Mouse (Mus musculus) lung, adult 2 months (tissue): ENCODE data around the gene Nrxn3. TPM values are rescaled to one million over a fixed set of nuclear protein-coding genes. Genes with fewer than 3 reads are reported as not detected.

Experiments used
- DNase-seq: peaks from one replicate; pipeline ENCODE4 v3.0.0; 2022
- H3K4me1 ChIP-seq: fragments of 200-500 bp; 2 replicates; pipeline ENCODE4 v1.6.1; 2011; ENCODE audit warnings: low read length; ENCODE audit not compliant: control insufficient read depth, insufficient read depth
- H3K4me3 ChIP-seq: fragments of 200-500 bp; replicated peaks from 2 replicates; pipeline ENCODE3; 2011; ENCODE audit warnings: low read depth, mild to moderate bottlenecking, control low read depth, low read length; ENCODE audit errors: extremely low read depth
- CTCF ChIP-seq: fragments of 200-500 bp; IDR thresholded peaks from 2 replicates; pipeline ENCODE4 v1.5.1; 2011; ENCODE audit warnings: mild to moderate bottlenecking, low read length, control low read depth; ENCODE audit not compliant: insufficient read depth
- POLR2A ChIP-seq: fragments of 200-500 bp; IDR thresholded peaks from 2 replicates; pipeline ENCODE4 v1.6.1; 2011; ENCODE audit warnings: low read depth, mild to moderate bottlenecking, control low read depth, low read length, borderline replicate concordance; ENCODE audit errors: extremely low read depth
- WGBS: fragments of 180-500 bp; shearing (Covaris S2); methylation state at CpG from one replicate; pipeline ENCODE4 v1.1.7; 2018; 5-methylcytosine and 5-hydroxymethylcytosine counted together
- polyA plus RNA-seq: library from polyadenylated mRNA; depleted of rRNA; stranded (reverse); fragments of >200 nt; gene quantifications from 2 replicates; pipeline ENCODE4 v1.2.3, GENCODE M21; 2012

Gene Nrxn3
- polyA plus RNA-seq, 1 experiment: 0.30 TPM

DNA sequence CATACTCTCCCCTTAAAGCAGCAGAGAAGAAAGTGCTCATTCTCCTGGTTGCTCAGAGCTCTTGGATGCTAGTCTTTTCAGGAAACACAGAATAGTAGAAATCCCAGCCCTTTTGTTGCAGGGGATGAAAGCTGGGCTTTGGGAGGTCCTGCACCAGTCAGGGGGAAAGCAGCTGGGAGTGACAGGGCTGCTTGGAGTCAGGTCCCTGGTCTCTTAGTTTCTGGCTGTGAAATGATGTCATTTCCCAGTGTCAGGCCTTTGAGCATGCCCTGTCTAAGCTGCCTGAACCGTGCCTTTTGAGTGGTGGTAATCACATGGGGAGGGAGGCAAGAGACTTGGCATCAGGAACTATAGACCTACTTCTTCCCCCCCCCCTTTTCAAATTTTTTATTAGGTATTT, 12.4 kb downstream of the Nrxn3 start:
- Histone ChIP-seq H3K4me3 (no peak overlapping the region), H3K4me1 (no peaks in the 10 kb centered on the region)
- DNase-seq: no peak
- 42% methylated on average over 1 of the region's 1 CpGs for WGBS
- TF ChIP-seq CTCF (no peak), POLR2A (no peak)

DNA sequence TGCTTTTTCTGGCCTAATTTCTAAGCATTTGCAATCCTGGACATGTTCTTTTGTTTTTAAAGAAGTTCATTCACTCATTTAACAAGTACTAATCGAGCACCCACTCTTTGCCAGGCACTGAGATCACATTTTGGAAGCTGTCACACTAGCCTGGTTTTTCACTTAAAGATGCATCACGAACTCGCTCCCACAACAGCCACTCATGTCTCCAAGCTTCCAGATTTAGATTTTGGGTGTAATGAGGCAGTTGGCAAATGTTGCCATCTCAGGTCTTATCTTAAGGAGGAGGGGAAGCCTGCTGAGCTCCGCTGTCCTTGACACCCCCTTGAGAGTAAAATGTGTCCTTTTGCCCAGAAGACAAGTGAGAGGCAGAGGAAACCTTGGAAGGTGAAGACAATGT, 14.4 kb downstream of the Nrxn3 start:
- Histone ChIP-seq H3K4me3 (no peak overlapping the region), H3K4me1 (no peaks in the 10 kb centered on the region)
- TF ChIP-seq POLR2A (no peak), CTCF (no peak)
- WGBS: 56% methylated on average over 4 of the region's 4 CpGs
- no peak for DNase-seq

DNA sequence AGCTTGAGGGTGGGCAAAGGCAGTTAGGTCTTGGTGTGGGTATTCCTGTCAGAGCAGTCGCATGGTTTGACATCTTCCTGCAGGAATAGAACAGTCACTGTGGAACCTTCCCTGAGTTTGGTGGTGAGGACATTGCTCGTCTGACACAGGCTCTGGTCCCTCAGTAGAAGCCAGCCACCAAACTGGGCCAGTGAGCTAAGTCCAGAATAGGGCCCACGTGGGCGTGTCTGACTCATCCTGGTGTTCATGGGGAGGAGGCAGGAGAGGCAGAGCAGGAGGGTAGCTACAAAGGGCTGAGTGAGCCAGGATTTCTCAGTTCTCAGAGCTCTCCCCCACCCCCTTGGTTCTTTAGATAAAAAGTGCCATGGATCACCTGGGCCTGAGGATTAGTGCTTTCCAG, 15.9 kb downstream of the Nrxn3 start:
- Histone ChIP-seq H3K4me1 (no peaks in the 10 kb centered on the region), H3K4me3 (no peak overlapping the region)
- WGBS: 55% methylated on average over 4 of the region's 4 CpGs
- DNase-seq: no peak
- TF ChIP-seq POLR2A: no peak
- TF ChIP-seq CTCF: no peak

DNA sequence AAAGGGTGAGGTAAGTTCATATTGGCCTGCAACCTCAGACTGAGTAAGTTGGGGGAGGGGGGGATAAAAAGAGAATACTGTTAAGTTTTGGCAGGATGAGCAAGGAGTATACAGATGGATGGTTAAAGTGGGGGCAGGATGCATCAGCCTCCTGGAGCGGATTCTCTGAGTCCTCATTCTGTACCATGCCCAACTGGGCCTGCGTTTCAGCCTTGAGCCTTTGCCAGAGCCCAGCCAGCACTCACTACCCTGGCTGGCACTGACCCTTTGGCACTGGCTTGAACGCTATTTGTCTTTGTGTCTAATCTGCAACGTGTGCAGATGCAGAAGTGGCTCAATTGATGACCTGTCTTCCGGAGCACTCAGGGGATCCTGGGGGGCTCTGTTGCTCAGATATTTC, 24.1 kb downstream of the Nrxn3 start:
- 55% methylated on average over 5 of the region's 5 CpGs for WGBS
- Histone ChIP-seq H3K4me3 (no peak overlapping the region), H3K4me1 (no peaks in the 10 kb centered on the region)
- TF ChIP-seq CTCF: no peak
- TF ChIP-seq POLR2A: no peak
- DNase-seq: no peak

DNA sequence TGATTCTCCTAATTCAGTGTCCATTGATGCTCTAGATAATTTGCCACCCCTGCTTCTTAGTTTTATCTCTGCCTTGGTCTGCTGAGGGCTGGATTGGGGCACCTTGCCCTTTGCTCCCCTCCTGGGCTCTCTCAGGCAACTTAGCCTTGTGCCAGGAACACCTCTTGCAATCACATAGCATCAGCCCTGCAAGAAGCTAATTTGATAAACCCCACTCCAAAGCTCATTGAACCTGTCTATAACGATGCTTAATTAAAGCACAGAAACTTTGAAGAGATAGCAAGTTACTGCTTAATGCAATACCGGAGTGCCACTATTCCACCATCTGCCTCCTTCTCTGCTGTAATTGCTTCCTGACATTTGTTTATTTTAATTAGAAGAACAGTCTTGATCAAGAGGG, 42.1 kb downstream of the Nrxn3 start:
- DNase-seq: no peak
- Histone ChIP-seq H3K4me1 (no peaks in the 10 kb centered on the region), H3K4me3 (no peak overlapping the region)
- 40% methylated on average over 2 of the region's 2 CpGs for WGBS
- TF ChIP-seq POLR2A (no peak), CTCF (no peak)

DNA sequence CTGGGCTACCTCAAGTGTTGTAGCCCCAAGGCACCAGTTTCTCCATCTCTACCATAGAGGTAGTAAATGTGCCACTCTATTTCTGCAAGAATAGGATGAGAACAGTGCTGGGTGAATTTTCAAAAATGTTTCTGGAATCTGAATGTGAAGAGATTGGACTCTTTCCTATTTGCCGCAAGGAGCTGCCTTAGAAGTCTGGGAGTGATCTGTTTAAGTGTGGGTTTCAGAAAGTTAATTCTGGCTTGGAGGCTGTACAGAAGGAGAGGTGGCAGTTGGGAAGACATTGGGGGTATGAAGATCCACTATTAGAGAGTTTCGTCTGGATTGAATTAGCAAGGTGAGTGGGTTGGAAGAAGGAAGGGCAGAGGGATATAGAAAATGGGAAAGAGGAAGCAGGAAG, 52.0 kb downstream of the Nrxn3 start:
- WGBS: 81% methylated on average over 2 of the region's 2 CpGs
- TF ChIP-seq CTCF (no peak), POLR2A (no peak)
- DNase-seq: no peak

DNA sequence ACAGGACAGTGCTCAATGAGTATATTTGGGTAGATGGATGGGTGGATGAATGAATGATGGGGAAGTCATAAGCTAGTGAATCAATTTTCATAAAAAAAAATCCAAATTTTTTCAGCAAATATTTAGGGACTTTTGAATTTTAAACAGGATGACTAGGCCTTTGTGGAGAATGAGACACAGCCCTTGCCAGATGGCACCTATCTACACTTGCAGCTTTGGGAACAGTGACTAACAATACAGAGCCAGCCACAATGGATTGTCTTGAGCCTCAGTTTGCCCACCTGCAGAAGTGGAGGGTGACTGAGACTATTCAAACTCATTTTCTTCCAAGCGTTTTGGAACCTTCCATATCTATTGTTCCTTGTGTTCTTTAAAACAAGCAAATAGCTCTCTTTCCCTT, 55.4 kb downstream of the Nrxn3 start:
- DNase-seq: no peak
- no peak for TF ChIP-seq POLR2A
- no peak for TF ChIP-seq CTCF
- Histone ChIP-seq H3K4me1 (no peaks in the 10 kb centered on the region), H3K4me3 (no peak overlapping the region)
- 80% methylated on average over 1 of the region's 1 CpGs for WGBS

More for the DNA sequence above, 52.0 kb downstream of the Nrxn3 start:
- Histone ChIP-seq H3K4me3 (no peak overlapping the region), H3K4me1 (no peaks in the 10 kb centered on the region)

DNA sequence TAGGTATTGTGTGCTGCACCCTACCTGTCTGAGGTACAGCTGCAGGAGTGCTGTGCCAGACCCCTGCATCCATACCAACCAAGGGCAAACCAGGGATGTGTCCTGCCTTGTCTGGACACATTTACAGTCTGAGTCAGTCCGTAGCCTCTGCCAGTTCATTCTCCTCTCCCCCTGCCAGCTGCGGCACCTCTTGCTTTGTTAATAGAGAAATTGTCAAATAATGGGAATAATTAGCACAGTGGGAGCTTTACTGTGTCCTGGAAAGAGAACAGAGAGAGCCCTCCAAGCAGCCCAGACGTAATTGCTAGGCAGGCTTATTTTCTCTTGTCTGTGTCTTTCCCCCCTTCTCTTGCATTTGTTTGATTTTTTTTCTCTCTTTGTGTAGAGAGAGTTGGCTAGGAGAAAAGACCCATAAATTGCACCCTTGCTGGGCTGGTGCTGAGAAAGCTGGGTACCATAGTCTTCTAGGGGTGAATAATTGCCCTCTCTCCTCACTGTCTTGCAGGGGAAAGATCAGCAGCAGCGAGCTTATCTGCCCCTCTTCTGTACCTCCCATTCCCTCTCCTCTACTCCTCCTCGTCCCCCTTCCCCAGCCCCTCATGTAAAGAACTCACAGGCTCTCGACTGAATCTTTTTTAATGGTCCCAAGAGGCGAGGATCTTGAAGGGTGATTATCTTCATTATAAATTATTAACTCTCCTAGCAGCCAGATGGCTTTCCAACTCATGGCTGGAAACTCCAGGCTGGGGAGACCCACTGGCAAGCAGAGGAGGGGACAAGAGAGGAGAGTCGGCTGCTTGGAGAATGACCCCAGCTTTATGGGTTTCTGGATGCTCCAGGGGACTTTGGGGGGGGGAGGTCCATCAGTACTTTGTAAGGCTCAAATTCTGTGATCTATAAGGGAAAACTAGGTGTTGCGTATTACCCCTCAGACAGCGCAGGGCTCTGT, 61.8 kb downstream of the Nrxn3 start:
- DNase-seq: no peak
- TF ChIP-seq CTCF: no peak
- no peak for TF ChIP-seq POLR2A
- 60% methylated on average over 10 of the region's 10 CpGs for WGBS
- H3K4me1 ChIP-seq: no peaks in the 10 kb centered on the region
- no peak overlapping the region for H3K4me3 ChIP-seq

DNA sequence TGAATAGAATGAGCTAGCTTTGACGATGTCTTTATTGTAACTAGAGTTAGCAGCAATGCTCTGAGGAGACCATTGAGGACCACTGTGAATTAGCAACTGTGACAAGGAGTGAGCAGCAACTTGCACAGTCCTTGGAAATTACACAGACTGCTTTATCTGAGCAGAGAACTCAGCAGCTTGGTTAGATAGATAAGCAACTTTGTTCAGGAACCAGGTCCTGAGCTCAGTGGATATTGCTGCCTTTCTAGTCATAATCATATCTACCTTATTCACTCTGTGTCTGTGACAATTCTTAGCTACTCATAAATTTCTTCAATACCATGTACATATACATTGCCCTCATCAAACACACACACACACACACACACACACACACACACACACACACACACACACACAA, 70.6 kb downstream of the Nrxn3 start:
- no peak for TF ChIP-seq POLR2A
- no peak for TF ChIP-seq CTCF
- H3K4me1 ChIP-seq: no peaks in the 10 kb centered on the region
- whole genome bisulfite sequencing: 88% methylated on average over 1 of the region's 1 CpGs
- no peak overlapping the region for H3K4me3 ChIP-seq
- no peak for DNase-seq
